Mouse (Mus musculus) lung, adult 2 months (tissue): ENCODE results near the gene Adgrf3.

ENCODE experiments used
- CTCF ChIP-seq: fragments of 200-500 bp; IDR thresholded peaks from 2 replicates; pipeline ENCODE4 v1.5.1; 2011; ENCODE audit warnings: mild to moderate bottlenecking, low read length, control low read depth; ENCODE audit not compliant: insufficient read depth
- POLR2A ChIP-seq: fragments of 200-500 bp; IDR thresholded peaks from 2 replicates; pipeline ENCODE4 v1.6.1; 2011; ENCODE audit warnings: low read depth, mild to moderate bottlenecking, control low read depth, low read length, borderline replicate concordance; ENCODE audit errors: extremely low read depth

DNA sequence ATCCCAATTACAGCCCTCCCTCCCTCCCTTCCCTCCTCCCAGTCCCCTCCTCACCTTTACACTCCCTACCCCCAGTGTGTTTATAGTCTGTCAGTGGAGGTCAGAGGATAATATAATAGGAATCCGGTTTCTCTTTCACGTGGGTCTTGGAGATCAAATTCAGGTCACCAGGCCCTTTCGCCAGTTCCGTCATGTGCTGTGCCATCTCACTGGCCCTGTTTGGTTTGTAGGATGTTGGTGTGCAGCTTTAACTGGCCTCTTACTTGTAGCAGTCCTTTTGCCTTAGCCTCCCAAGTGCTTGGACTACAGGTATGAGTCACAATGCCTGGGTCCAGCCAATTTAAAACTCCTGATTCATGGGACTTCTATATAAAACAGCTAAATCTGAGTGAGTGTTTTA lies 29.7 kb downstream of the Adgrf3 start:
- TF ChIP-seq CTCF, result no peak
- TF ChIP-seq POLR2A, result no peak
